In the genomic region with DNA sequence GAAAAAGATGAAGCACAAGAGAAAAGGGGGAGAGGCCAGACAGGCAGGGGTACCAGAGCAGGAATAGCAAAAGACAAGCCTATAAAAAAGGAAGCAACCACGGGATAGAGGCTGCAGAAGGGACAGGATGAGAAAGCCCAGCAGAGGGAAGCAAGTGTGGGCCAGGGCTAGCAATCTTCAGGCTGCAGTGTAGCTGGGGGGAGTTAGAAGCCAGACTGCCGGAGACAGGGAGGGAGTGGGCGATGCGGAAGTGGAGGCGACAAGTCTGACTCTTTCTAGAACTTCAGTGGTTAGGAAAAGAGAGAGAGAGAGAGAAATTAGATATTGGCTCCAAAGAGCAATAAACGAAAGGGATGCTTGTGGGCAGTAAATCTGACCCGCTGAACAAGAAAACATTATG, we compare ENCODE assay signal across 11 mouse cellular contexts.
DNase-seq lines count a peak whose midpoint lies in the region.
"Had no signal": no experiment of that assay in that cellular context is flagged by ENCODE, and none has a peak within 500 bp of the region (broad histone marks: within the 10 kb centered on the region; RNA-seq: fewer than 3 reads in every experiment).

No protein-coding gene starts in this region.

- DNase-seq in kidney, postnatal 14 days: peak; percentile 21
- DNase-seq in kidney, adult 11 months: no peak
- peak; percentile 28 for DNase-seq in thymus, postnatal 4 days
- DNase-seq in thymus, postnatal 0 days (ENCODE audit: low spot score): no peak
- DNase-seq in layer of hippocampus, adult 9-11 months: peak; percentile 55
- peak; percentile 49 for DNase-seq in telencephalon, adult 2 months (ENCODE audit: low read depth, low spot score)
- DNase-seq in heart, postnatal 14 days: no peak
- DNase-seq in gastrocnemius, postnatal 14 days: no peak
- DNase-seq: cerebellum, adult 9-10 months; gastrocnemius, postnatal 10 days; liver had no signal

- intact Hi-C loops in heart, postnatal 14 days (cut with DNase I): no loop called here
- intact Hi-C loops in gastrocnemius, postnatal 14 days (cut with DNase I; ENCODE audit: low total_unique reads): no loop called here

Comparison
In these comparisons a context has a peak if more than half of its experiments do, and no peak if none do; other contexts are left out.
1. DNase-seq: peak in kidney, postnatal 14 days (single experiment), thymus, postnatal 4 days (single experiment), layer of hippocampus, adult 9-11 months (single experiment) and telencephalon, adult 2 months (single experiment); none in kidney, adult 11 months (single experiment), thymus, postnatal 0 days (single experiment), heart, postnatal 14 days (0 of 2) and gastrocnemius, postnatal 14 days (single experiment).